Mouse (Mus musculus) hindlimb bud, embryonic 11.5 days (tissue): ENCODE measurements around the gene Pisd.

Source experiments
- DNase-seq: peaks from one replicate; pipeline ENCODE4 v3.0.0-alpha.2; 2012; ENCODE audit warnings: low read depth, low spot score; ENCODE audit errors: extremely low spot score

Pisd gene

DNA sequence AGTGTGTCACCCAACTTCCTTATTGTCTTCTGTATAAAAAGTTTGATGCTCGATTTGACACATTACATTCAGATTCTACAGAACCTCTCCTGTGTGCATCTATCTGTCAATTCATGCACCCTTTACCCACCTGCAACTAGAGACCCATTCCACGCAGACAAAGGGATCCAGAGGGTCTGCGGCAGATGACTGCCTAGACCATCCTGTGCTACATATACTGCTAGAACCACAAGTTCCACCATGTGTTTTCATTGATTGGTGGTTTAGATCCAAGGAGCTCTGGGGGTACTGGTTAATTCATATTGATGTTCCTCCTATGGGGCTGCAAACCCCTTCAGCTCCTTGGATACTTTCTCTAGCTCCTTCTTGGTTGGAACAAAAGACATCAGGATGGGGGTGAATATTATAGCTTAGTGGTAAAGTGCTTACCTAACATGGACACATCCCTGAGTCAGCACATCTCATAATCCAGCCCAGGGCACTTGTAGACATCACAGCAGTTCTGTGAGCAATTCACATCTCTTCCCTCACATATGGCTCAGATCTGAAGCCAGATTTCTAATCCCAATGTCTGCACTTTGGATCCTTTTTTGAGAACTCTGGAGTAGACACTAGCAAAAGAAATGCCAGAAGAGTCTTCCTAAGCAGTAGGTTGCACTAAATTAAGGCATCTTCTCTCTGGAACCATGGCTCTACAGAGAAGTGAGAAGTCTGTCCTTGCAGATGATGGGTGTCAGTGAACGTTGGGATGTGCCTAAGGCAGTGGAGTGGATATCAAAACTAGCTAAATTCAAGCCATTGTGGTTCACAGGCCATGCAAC lies 73.0 kb downstream of the Pisd start:
- no peak for DNase-seq

DNA sequence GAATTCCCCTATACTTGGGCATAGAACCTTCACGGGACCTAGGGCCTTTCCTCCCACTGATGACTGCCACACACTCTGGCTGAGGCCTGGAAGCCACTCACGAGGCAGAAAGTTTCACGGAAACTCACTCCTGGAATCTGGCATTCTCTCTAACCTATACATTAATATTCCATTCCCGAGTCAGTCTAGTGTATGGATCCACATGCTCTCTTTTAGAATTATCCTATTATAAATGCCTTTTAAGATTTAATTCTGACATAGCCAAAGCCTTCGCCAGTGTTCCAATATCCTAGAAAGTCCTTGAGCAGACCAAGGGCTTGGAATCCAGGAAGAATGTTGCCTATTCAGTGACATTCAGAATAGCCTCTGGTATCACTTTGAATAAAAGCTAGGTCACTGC lies 74.0 kb downstream of the Pisd start:
- no peak for DNase-seq

DNA sequence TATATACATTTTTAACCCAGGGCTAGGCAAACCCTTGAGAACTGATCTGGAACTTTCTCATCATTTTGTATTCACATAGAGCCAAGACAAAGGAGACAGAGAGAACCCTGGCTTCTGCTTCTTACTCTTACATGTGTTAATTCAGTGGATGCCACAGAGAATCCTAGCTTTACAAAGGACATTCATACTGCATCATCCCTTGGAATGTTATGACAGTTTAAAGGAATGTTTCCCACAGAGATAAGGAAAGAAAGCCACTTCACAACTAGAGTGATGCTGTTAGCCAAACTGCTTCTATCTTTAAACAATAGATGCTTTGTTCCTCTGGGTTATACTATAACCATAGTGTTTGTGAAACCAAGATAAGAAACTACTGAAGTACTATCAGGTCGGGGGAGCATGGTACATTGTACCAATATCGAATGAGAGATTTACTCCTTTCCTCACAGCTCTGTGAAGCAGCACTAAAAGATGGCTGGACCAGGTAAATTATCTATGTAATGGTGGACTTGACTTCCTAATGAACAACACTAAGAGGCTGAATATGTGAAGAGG lies 79.1 kb downstream of the Pisd start:
- DNase-seq, result no peak

DNA sequence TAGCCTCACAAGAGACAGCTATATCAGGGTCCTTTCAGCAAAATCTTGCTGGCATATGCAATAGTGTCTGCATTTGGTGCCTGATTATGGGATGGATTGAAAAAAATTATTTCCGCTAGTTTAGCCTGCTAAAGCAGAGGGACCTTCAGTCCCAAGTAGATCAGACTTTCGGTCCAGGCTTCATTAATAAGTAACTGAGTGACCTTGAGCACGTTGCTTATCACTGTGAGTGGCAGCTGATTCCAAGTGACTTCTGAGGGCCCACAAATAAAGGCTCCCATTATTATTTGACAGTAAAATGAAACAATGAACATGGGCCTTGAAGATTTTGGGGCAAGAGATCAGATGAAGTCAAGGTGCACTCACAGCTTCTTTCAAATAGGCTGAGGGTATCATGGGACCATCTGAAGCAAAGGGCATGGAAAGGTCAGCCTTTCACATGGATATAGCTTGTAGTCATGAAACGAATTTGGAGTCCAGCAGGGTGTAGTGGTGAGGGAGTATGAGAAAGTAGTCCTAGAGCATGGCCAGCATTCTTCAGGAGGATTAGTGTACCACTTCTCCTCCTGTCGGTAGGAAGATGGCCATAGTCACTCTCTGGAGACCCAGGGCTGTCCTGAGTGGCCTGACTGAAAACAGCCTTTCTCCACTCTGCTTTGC lies 88.1 kb downstream of the Pisd start:
- DNase-seq, result no peak

- no peak for DNase-seq
Observed at GRCm38 (mm10) chr5:32693411-32693810, 92.0 kb downstream of the Pisd start.
